Mouse (Mus musculus): ENCODE results near the gene Mier2.

DNA sequence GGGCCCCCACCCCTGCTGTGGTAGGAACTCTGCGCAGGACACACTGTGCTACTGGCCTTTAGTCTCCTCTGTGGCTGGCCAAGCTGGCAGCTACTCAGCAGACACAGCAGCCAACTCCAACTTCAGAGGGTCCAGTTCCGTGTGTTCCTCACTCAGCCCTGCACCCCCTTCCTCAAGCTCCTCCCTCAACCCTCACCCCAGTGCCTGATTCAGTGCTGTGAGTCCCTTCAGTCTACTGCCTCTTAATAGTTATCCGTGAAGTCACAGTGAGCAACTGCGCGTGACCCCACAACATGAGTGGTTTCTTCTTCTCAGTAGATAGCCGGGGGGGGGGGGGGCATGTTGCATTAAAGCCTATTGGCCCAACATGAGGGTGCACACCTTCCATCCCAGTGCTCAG is 18.6 kb upstream of the Mier2 start:
- no peak for TF ChIP-seq CTCF (IDR thresholded peaks at IDR 0.05; ENCODE audit: low read depth, low read length)
- no peak for TF ChIP-seq POLR2A (IDR thresholded peaks at IDR 0.05; ENCODE audit: insufficient read depth, low read length)

All from ES-Bruce4 (cell line).